Mouse (Mus musculus) kidney, postnatal 4 days (tissue): ENCODE measurements around the gene Nudt19.
A peak's percentile ranks its signal among the peaks of the same experiment; 100 is the strongest.
"Not testable (repeated sequence)": the region's sequence is repeated elsewhere in the genome, so short reads cannot be mapped to it uniquely, and the experiment has no call there.

Experiments
- DNase-seq, 2 experiments: peaks; one replicate each; pipeline ENCODE4 v3.0.0; 2021; ENCODE audit warnings: mixed read lengths in 2 of 2

The Nudt19 gene

DNA sequence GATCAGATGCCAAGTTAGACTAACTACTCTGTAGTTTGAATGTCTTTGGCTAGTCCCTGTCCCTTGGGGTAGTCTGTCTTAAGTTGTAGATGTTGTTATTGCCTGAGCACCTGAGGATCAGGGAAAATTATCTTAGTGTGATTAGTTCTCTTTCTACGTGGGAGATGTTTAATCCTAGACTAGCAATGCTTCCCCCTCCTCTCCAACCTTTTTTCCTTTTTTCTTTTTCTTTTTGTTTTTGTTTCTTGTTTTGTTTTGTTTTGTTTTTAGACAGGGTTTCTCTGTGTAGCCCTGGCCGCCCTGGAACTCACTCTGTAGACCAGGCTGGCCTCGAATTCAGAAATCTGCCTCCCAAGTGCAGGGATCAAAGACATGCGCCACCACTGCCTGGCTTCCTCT is at the start of gene Nudt19:
Gene Nudt19, minus strand, starts transcription at position 100 of the 399 bp plus-strand sequence.
- DNase-seq: no peak

DNA sequence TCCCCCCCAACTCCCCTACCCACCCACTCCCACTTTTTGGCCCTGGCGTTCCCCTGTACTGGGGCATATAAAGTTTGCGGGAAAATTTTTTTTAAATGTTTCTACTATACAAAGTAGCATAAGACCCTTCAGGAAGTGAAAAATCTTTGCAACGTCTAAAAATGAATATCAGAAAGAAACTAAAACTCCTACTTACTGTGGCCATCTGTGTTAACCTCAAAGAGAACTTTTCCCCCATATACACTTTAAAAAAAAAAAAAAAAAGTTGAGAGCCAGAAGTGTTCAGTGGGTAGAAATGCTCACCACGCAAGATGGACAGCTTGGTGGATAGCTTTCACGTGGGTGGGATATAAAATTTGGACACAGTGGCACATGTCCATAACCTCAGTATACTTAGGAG is 46.7 kb upstream of the Nudt19 start:
- DNase-seq: no peak

DNA sequence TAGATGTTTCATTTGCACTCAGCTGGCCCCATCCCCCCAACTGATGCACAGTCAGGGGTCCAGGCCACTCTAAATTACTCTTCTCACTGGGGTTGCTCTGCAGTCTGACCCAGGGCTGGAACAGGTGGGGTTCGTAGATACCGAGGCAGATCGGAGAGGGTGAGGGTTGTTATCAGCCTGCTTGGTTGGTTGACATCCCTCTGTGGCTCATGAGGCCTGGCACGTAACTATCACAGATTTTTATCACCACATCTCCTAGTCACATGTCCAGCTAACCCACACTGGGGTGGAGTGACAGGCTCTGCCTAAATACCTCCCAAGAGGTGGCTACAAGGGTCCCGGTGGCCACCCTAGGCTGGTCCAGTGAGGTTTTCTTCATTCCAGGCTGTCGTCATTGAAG is 45.0 kb upstream of the Nudt19 start:
- no peak for DNase-seq

- no peak for DNase-seq
Measured at GRCm38 (mm10) chr7:35600031-35600430, 43.9 kb upstream of the Nudt19 start.

DNA sequence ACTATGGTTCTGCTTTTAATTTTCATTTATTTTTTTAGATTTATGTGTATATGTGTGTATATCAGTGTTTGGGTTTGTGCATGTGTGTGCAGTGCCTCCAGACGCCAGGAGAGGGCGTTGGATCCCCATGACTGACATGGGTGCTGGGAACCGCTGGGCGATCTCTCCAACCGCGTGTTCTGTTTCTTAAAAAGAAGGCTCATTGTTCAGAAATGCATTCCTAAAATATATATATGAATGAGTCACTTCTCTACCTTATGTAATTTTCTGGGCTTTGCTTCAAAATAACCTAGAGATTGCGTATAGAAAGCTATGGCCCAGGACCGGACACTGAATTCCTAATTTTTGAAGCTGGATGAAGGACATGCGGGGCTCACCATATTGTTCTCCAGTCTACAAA is 43.4 kb upstream of the Nudt19 start:
- DNase-seq: no peak

DNA sequence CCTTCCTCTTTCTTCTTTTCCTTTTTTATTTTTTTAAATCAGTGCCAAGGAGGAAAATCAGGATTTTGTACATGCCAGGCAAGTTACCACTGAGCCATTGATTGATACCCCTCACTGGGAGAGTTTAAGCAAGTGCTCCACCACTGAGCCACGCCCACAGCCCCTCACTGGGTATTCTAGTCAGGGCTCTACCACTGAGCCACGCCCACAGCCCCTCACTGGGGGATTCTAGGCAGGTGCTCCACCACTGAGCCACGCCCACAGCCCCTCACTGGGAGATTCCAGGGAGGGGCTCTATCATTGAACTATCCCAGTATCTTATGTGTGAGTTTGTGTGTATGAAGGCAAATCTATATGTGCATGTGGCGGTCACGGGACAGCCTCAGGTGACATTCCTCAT is 38.2 kb upstream of the Nudt19 start:
- no peak for DNase-seq

- peak; percentile 24 to 33 for DNase-seq
Measured at GRCm38 (mm10) chr7:35590731-35591191, 34.7 kb upstream of the Nudt19 start.

GRCm38 (mm10) chr7:35589485-35589884 is 33.4 kb upstream of the Nudt19 start:
- DNase-seq: no peak

GRCm38 (mm10) chr7:35588680-35589428 is 32.8 kb upstream of the Nudt19 start:
- DNase-seq: no peak

- DNase-seq: no peak
Measured at GRCm38 (mm10) chr7:35587728-35588127, 31.6 kb upstream of the Nudt19 start.

- no peak for DNase-seq
Measured at GRCm38 (mm10) chr7:35586906-35587445, 30.9 kb upstream of the Nudt19 start.

DNA sequence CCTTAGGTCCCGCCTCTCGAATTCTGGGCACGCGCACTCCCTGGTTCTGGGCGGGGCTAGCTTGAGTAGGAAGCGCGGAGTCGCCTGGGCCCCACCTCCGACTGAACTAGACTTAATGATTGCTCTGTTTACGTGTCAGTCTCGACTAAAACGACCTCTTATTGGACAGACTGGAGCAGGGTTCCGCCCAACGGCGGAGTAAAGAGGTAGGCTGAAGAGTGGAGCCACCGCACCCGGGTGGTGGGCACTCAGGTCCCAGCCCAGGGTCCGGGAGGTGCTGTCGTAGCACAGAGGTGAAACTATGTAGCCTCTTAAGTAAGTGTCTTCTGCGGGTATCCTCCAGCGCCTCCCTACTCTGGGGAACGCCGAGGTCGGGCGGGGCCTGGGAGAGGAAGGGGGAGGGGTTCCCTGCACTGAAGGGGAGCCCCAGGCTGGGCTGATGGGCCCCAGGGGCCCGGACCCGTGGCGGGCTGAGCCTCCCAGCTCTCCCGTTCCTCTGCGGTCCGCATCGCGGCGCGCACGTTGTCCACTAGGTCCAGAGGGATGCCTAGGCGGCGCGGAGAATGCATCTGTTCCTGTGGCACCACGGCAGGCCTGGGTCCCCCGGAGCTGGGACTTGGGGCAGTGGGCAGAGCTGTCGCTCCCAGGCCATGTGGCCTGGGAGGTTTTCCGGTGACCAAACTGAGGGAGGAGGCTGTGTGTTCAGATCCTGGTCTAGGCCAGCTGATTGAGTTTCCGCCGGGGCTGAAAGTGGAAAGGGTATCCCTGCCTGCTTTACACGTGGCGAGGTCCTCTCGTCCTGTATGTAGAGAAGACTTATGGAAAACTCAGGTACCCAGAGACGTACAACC is 30.2 kb upstream of the Nudt19 start, which contains the start of gene Ankrd27:
Gene Ankrd27, plus strand, starts transcription at position 190 of the 851 bp plus-strand sequence.
- DNase-seq: peak; percentile 96 to 97

DNA sequence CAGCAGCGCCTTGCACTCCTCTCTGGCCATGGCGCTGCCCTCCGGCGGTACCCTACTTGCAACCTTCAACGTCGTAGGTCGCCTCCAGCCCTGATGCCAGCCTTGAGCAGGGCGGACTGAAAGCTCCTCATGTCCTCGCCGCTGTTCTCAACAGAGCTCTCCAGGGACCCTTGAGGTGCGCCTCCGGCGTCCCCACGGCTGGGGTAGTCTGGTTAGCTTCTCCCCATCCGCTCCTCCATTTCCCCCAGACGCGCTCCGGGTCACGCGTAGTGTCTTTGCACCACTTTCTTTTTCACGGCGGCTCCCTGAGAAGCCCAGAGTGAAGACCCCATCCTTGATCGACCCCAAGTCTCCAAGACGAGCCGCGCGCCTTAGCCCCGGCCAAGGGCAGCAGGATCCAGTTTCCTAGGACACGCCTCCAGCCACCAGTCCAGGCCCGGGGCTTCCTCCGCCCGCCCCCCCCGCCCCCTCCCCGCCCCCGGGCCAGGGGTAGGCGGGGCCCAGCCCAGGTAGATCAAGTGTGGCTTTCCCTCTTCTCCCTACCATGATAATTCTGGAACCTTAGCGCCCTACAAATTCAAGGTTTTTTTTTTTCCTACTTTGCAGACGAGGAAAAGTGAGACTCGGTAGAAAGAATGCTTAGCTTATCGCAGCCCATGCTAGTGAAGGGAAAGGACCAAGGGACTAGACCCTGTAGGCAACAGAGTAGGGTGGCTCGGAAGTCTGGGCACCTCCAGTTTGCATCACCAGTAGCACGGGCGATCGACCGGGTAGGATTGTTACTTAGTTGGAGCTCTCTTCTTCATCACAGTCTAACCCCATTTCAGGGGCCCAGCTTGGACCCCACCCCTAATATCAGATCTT is 29.3 kb upstream of the Nudt19 start, which contains the start of gene Rgs9bp:
Gene Rgs9bp, minus strand, starts transcription at position 392 of the 864 bp plus-strand sequence.
- peak; percentile 67 to 79 for DNase-seq

DNA sequence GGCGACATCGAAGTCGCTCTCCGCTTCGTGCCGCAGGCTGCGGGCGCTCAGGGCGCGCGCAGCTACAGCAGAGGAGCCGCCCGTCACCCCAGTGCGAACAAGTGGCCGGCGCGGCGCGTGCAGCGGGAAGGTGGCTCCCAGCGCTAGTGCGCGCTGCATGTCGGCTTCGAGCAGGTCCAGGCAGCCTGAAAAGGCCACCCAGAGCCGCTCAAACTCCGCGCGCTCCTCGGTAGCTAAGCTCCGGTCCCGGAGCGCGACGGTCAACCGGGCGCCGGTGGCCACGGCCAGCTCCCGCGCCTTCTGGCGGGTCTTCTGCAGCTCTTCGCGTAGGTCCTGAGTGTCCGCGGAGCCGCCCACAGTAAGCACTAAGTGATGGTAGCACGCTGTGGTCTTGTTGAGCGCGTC is 28.7 kb upstream of the Nudt19 start:
- peak; percentile 50 to 67 for DNase-seq

DNA sequence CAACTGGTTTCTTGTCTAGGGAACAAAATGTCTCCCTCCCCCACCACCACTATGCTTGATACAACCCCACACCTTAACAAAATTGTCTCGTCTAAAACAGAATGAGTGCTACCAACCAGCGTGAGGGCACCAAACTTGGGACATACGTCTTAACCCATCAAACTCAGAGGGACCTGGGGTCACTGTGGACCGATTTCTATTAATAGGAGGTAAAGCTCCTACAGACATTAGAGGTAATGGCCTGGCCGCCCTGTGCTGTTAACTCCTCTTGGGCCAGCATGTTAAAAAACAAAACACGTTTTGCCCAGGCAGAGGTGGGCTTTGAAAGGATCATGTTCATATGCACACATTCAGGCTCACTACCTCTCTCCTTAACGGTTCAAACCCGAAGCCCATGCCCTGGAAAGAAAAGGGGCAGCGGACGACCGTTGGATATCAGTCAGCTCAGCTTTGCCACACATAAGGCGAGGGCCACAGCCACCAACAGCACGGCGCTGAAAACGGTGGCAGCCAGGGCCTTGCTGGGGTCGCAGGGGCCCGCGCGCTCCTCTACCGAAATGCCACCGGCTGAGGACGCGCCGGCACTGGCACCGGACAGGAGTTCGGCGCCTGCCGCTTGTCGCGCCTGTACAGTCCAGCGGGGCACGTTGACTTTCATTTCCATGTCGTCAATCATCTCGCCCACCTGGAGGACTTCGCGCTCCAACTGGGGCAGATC is 28.1 kb upstream of the Nudt19 start:
- no peak for DNase-seq

DNA sequence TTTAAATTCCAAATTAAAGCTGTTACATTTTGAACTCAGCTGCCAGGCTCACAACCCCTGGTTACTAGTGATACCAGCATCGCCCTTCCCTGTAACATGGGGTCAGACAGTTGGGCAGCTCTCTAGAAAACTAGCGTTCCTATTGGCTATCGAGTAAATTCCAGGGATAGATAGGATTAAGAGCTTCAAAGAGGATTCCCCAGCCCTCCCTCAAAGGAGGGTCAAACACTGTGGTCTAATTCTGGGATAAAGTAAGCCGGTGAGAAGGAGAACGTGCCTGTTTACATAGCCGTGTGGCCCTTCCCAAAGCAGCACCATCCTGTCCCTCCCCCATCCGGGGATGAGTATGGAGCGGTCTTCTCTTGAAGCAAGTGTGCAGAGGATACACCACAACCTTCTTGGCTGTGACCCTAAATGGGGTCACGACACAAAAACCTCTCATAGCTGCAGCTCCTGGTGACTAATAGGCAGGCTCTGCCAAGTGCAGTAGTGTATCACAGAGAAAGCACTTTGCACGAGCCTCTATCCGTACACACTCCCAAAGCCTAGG is 27.4 kb upstream of the Nudt19 start:
- no peak for DNase-seq

GRCm38 (mm10) chr7:35582719-35583118 is 26.6 kb upstream of the Nudt19 start:
- DNase-seq: peak in 1 of 2 experiments; percentile 23

- DNase-seq: peak; percentile 78
Measured at GRCm38 (mm10) chr7:35579849-35580248, 23.7 kb upstream of the Nudt19 start.

DNA sequence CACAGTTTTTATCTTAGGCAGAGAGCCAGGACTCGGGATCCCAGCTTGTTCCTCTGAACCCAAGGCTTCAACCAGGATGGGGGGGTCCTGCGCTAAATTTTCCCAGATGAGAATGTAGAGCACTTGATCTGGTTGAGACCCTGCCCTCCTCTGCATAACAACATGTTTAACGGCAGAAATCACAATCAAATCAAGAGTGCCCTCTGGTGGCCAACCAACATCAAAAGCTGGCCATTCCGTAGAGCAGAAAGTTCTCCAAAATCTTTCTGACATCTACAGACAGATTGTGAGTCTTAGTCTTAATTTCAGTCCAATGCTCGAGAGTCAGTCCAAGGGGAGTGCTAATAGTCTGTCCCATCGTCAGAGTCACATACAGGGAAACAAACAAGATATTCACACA is 14.8 kb upstream of the Nudt19 start:
- not testable (repeated sequence) for DNase-seq

- DNase-seq: not testable (repeated sequence)
Measured at GRCm38 (mm10) chr7:35569724-35570123, 13.6 kb upstream of the Nudt19 start.

DNA sequence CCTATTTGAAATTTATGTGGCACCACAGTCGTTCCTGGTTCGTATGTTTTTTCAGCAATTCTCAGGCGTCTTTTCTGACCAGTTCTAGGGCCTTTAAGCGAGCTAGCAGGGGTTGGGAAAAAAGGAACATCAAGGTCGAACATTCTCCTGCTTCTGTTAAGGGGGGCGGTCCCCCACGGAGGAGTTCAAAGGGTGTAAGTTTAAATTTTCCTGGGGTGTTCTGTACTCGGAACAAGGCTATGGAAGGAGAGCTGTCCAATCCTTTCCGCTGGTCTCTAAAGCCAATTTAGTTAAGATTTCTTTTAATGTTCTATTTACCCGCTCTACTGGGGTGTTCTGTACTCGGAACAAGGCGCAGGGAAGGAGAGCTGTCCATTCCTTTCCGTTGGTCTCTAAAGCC is 9.9 kb upstream of the Nudt19 start:
- not testable (repeated sequence) for DNase-seq
